Comparison of ENCODE assay signal across 12 mouse cellular contexts in the genomic region with DNA sequence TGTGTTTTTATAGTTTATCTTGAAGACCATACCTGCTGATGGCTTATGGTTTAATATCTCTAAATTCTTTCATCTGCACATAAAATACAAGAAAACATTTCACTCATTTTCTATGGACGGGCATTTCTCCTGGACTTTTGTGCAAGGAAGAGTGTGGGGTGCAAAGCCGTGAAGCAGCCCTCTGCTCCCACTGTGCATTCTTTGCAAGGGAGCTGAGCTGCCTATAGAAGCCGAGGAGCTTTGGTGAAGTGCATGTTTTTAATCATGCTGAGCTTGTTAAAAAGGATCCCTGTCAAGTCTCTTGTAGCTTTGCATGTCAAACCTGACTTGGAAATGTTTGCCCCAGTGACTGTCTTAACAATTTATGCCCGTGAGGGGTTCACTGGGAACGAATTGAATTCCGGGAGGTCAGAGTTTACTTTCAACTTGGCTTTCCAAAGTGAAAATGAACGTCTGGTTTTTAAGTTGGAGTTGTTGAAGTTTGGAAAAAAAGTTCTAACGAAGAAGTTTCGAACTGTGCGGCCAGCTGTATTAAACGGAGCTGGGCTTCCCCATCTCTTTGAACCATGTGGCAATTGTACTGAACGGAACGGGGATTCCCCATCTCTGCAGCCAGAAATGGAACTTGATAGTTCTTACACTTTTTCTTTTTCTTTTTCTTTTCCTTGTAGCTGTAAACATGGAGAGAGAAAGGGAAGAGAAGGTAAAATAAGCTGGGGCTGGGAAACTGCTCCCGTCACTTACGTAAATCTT. TPM values are rescaled to one million over a fixed set of nuclear protein-coding genes. Genes with fewer than 3 reads are reported as not detected.
A peak's percentile ranks its signal among the peaks of the same experiment; 100 is the strongest.
DNase-seq lines count a peak whose midpoint lies in the region; ATAC-seq and TF ChIP-seq lines count a peak whose summit lies in the region.
"Had no signal": no experiment of that assay in that cellular context is flagged by ENCODE, and none has a peak within 500 bp of the region (broad histone marks: within the 10 kb centered on the region; RNA-seq: fewer than 3 reads in every experiment).

No protein-coding gene starts in this region.

- no peak overlapping the region for H3K4me3 ChIP-seq in kidney, embryonic 14.5 days (ENCODE audit: low read length)
- no peak overlapping the region; the same call in 1 of the 2 replicates for H3K4me3 ChIP-seq in embryonic facial prominence, embryonic 15.5 days (replicated peaks)
- 0 out of 2 replicates have a peak overlapping the region, but pooled peaks have one; percentile 3 for H3K4me3 ChIP-seq in limb, embryonic 15.5 days
- H3K4me3 ChIP-seq in heart, adult 2 months, result no peak overlapping the region
- H3K4me3 ChIP-seq: liver, embryonic 12.5 days had no signal

- DNase-seq in kidney, postnatal 14 days, result no peak
- DNase-seq in embryo, embryonic 10.5 days (ENCODE audit: low spot score), result peak; percentile 67
- no peak for DNase-seq in cerebellum, adult 18-20 months
- no peak for DNase-seq in heart, adult 2 months
- DNase-seq: layer of hippocampus, adult 9-11 months had no signal

- no peak for TF ChIP-seq POLR2A in heart, adult 2 months (IDR thresholded peaks at IDR 0.05; ENCODE audit: insufficient read depth, low read depth, low read length)

- no peaks in the 10 kb centered on the region for H3K9me3 ChIP-seq in kidney, embryonic 14.5 days (ENCODE audit: control insufficient read depth, low read length)
- no peaks in the 10 kb centered on the region for H3K9me3 ChIP-seq in embryonic facial prominence, embryonic 15.5 days (replicated peaks)
- no peaks in the 10 kb centered on the region for H3K9me3 ChIP-seq in limb, embryonic 15.5 days
- H3K9me3 ChIP-seq: G1E; liver, embryonic 12.5 days had no signal

- no peaks in the 10 kb centered on the region for H3K36me3 ChIP-seq in kidney, embryonic 14.5 days (ENCODE audit: control insufficient read depth, insufficient read depth, low read length)
- H3K36me3 ChIP-seq in embryonic facial prominence, embryonic 15.5 days, result no peaks in the 10 kb centered on the region
- H3K36me3 ChIP-seq in limb, embryonic 15.5 days, result no peaks in the 10 kb centered on the region
- H3K36me3 ChIP-seq in heart, adult 2 months (ENCODE audit: control insufficient read depth, insufficient read depth, low read length), result no peaks in the 10 kb centered on the region
- H3K36me3 ChIP-seq: G1E; liver, embryonic 12.5 days had no signal

- TF ChIP-seq EP300 in heart, adult 2 months (IDR thresholded peaks at IDR 0.05; ENCODE audit: insufficient read depth, low read depth, low read length), result no peak

- peaks cover 3% of the 10 kb centered on the region; the same call in 1 of the 2 replicates for H3K4me1 ChIP-seq in kidney, embryonic 14.5 days (ENCODE audit: control insufficient read depth, insufficient read depth, low read length)
- H3K4me1 ChIP-seq in embryonic facial prominence, embryonic 15.5 days, result no peaks in the 10 kb centered on the region; the same call in 1 of the 2 replicates
- peaks cover 3% of the 10 kb centered on the region; the same call in 1 of the 2 replicates for H3K4me1 ChIP-seq in limb, embryonic 15.5 days
- H3K4me1 ChIP-seq in heart, adult 2 months (ENCODE audit: control insufficient read depth, insufficient read depth, low read length), result no peaks in the 10 kb centered on the region
- H3K4me1 ChIP-seq: liver, embryonic 12.5 days had no signal

- intact Hi-C loops in heart, adult 2 months (cut with DNase I), result no loop called here

- no peak for ATAC-seq in kidney, embryonic 14.5 days (ENCODE audit: low FRiP score, low TSS enrichment)
- ATAC-seq in embryonic facial prominence, embryonic 15.5 days (ENCODE audit: insufficient number of reproducible peaks, low FRiP score, low TSS enrichment, low read depth), result no peak; the same call in 1 of the 2 replicates
- no peak for ATAC-seq in limb, embryonic 15.5 days (ENCODE audit: insufficient number of reproducible peaks, low FRiP score, low TSS enrichment, low read depth)
- ATAC-seq: activated CD4-positive, CD25-positive, alpha-beta regulatory T cell, adult 4 months; liver, embryonic 12.5 days had no signal

- no peak overlapping the region for H3K27ac ChIP-seq in kidney, embryonic 14.5 days (ENCODE audit: low read depth, low read length)
- H3K27ac ChIP-seq in embryonic facial prominence, embryonic 15.5 days (replicated peaks), result peak overlapping the region; percentile 18; the same call in 1 of the 2 replicates
- H3K27ac ChIP-seq in limb, embryonic 15.5 days, result peak overlapping the region; percentile 38; the same call in 1 of the 2 replicates
- no peak overlapping the region for H3K27ac ChIP-seq in heart, adult 2 months
- H3K27ac ChIP-seq: liver, embryonic 12.5 days; macrophage had no signal

- H3K4me2 ChIP-seq in kidney, embryonic 14.5 days (replicated peaks; ENCODE audit: low read depth, low read length), result peak overlapping the region; percentile 12; the same call in 1 of the 2 replicates
- peak overlapping the region; percentile 26 for H3K4me2 ChIP-seq in embryonic facial prominence, embryonic 15.5 days (replicated peaks)
- H3K4me2 ChIP-seq in limb, embryonic 15.5 days, result peak overlapping the region; percentile 25; the same call in 1 of the 2 replicates
- H3K4me2 ChIP-seq: liver, embryonic 12.5 days had no signal

- WGBS in kidney, embryonic 14.5 days, result 42% methylated on average over 15 of the region's 15 CpGs
- WGBS in embryonic facial prominence, embryonic 15.5 days, result 22% methylated on average over 15 of the region's 15 CpGs
- 21% methylated on average over 15 of the region's 15 CpGs for WGBS in limb, embryonic 15.5 days
- WGBS in heart, adult 2 months, result 75% methylated on average over 15 of the region's 15 CpGs

- no peaks in the 10 kb centered on the region for H3K27me3 ChIP-seq in kidney, embryonic 14.5 days (ENCODE audit: control insufficient read depth, insufficient read depth, low read length)
- H3K27me3 ChIP-seq in embryonic facial prominence, embryonic 15.5 days, result no peaks in the 10 kb centered on the region
- H3K27me3 ChIP-seq in limb, embryonic 15.5 days, result no peaks in the 10 kb centered on the region
- no peaks in the 10 kb centered on the region for H3K27me3 ChIP-seq in heart, adult 2 months (ENCODE audit: control insufficient read depth, insufficient read depth, low read length)
- H3K27me3 ChIP-seq: liver, embryonic 12.5 days had no signal

- no peak for TF ChIP-seq CTCF in heart, adult 2 months (IDR thresholded peaks at IDR 0.05)

- H3K9ac ChIP-seq in kidney, embryonic 14.5 days (ENCODE audit: low read depth, low read length), result no peak overlapping the region
- H3K9ac ChIP-seq in embryonic facial prominence, embryonic 15.5 days, result no peak overlapping the region
- H3K9ac ChIP-seq in limb, embryonic 15.5 days, result no peak overlapping the region
- H3K9ac ChIP-seq in heart, adult 2 months (ENCODE audit: low read depth, low read length), result no peak overlapping the region
- H3K9ac ChIP-seq: liver, embryonic 12.5 days had no signal

- no peaks in the 10 kb centered on the region for H3K79me2 ChIP-seq in heart, adult 2 months (replicated peaks; ENCODE audit: control insufficient read depth, insufficient read depth, low read length)

RNA-seq across cellular contexts. Expression of gene Nhsl1, which starts 22.8 kb away (rescaled TPM):
- 9.8 and 11.9 TPM in 2 replicates for polyA plus RNA-seq in kidney, embryonic 14.5 days (2014; fragmentation: Nextera tagmentation; extraction: Ambion mirVana)
- polyA plus RNA-seq in embryonic facial prominence, embryonic 15.5 days (2015; fragmentation: Nextera tagmentation; extraction: Ambion mirVana), result 11.0 and 11.4 TPM in 2 replicates
- 11.2 and 11.5 TPM in 2 replicates for polyA plus RNA-seq in limb, embryonic 15.5 days (2015; fragmentation: Nextera tagmentation; extraction: Ambion mirVana)
- 10 to 100 TPM; 15.8 to 17.4 TPM for total RNA-seq in heart, adult 2 months (2021)
- polyA plus RNA-seq in heart, adult 2 months (2012; rRNA removed), result 6.8 and 9.8 TPM in 2 replicates
- polyA plus RNA-seq: G1E, macrophage had no signal

Comparison
In these comparisons a context has a peak if more than half of its experiments do, and no peak if none do; other contexts are left out.
1. H3K27ac ChIP-seq: peak in embryonic facial prominence, embryonic 15.5 days (single experiment) and limb, embryonic 15.5 days (single experiment); none in kidney, embryonic 14.5 days (single experiment) and heart, adult 2 months (single experiment).
2. Peak in every context shown above with its lines, with median percentiles within 50 percentile points of each other: H3K4me2 ChIP-seq.